Mouse (Mus musculus): ENCODE measurements around the gene Rnf126.

GRCm38 (mm10) chr10:79779193-79779592 is 12.4 kb upstream of the Rnf126 start:
- no peak for TF ChIP-seq CTCF (IDR thresholded peaks at IDR 0.05; ENCODE audit: control insufficient read depth, insufficient read depth, low read length)
- no peak for TF ChIP-seq POLR2A (IDR thresholded peaks at IDR 0.05; ENCODE audit: borderline replicate concordance, control insufficient read depth, low read depth, low read length)
